ENCODE assay signal across 10 mouse cellular contexts in genomic region chr4:148085131-148085906, GRCm38 (mm10). TPM values are rescaled to one million over a fixed set of nuclear protein-coding genes. Genes with fewer than 3 reads are reported as not detected.
A peak's percentile ranks its signal among the peaks of the same experiment; 100 is the strongest.
DNase-seq lines count a peak whose midpoint lies in the region; ATAC-seq and TF ChIP-seq lines count a peak whose summit lies in the region.
"Had no signal": no experiment of that assay in that cellular context is flagged by ENCODE, and none has a peak within 500 bp of the region (broad histone marks: within the 10 kb centered on the region; RNA-seq: fewer than 3 reads in every experiment).

No protein-coding gene starts in this region.

- peaks cover 17% of the 10 kb centered on the region for H3K36me3 ChIP-seq in heart, embryonic 14.5 days (ENCODE audit: control insufficient read depth, insufficient read depth, low read length)
- peaks cover 26% of the 10 kb centered on the region for H3K36me3 ChIP-seq in ES-Bruce4 (ENCODE audit: control insufficient read depth, insufficient read depth, low read length, poor library complexity, severe bottlenecking)
- peaks cover 17% of the 10 kb centered on the region for H3K36me3 ChIP-seq in liver, embryonic 12.5 days
- H3K36me3 ChIP-seq in forebrain, embryonic 11.5 days (ENCODE audit: control insufficient read depth, insufficient read depth, low read length): no peaks in the 10 kb centered on the region

- WGBS in heart, embryonic 14.5 days: 48% methylated on average over 10 of the region's 10 CpGs
- 60% methylated on average over 10 of the region's 10 CpGs for WGBS in liver, embryonic 12.5 days (ENCODE audit: insufficient replicate concordance)
- WGBS in forebrain, embryonic 11.5 days: 41% methylated on average over 10 of the region's 10 CpGs

- no peak overlapping the region for H3K4me3 ChIP-seq in heart, embryonic 14.5 days (ENCODE audit: control insufficient read depth in 1 of 2, insufficient read depth in 1 of 2, low read depth in 1 of 2, low read length in 2 of 2)
- peak overlapping the region; percentile 58 for H3K4me3 ChIP-seq in ES-Bruce4 (ENCODE audit: low read depth, low read length)
- no peak overlapping the region for H3K4me3 ChIP-seq in liver, embryonic 12.5 days
- no peak overlapping the region for H3K4me3 ChIP-seq in forebrain, embryonic 11.5 days (ENCODE audit: low read depth, low read length)

- no peak for TF ChIP-seq POLR2A in ES-Bruce4 (IDR thresholded peaks at IDR 0.05; ENCODE audit: insufficient read depth, low read length)

- no peak for TF ChIP-seq CTCF in ES-Bruce4 (IDR thresholded peaks at IDR 0.05; ENCODE audit: low read depth, low read length)

- H3K27me3 ChIP-seq in heart, embryonic 14.5 days (ENCODE audit: control insufficient read depth, insufficient read depth, low read length): no peaks in the 10 kb centered on the region
- no peaks in the 10 kb centered on the region for H3K27me3 ChIP-seq in ES-Bruce4 (ENCODE audit: control insufficient read depth, insufficient read depth, low read length, poor library complexity, severe bottlenecking)
- no peaks in the 10 kb centered on the region for H3K27me3 ChIP-seq in liver, embryonic 12.5 days (replicated peaks)
- H3K27me3 ChIP-seq in forebrain, embryonic 11.5 days (ENCODE audit: control insufficient read depth, insufficient read depth, low read length): no peaks in the 10 kb centered on the region

- H3K4me2 ChIP-seq in heart, embryonic 14.5 days (ENCODE audit: low read length): no peak overlapping the region
- H3K4me2 ChIP-seq in liver, embryonic 12.5 days: peak overlapping the region; percentile 87; the same call in 1 of the 2 replicates
- no peak overlapping the region for H3K4me2 ChIP-seq in forebrain, embryonic 11.5 days (ENCODE audit: low read depth, low read length, severe bottlenecking)
- H3K4me2 ChIP-seq: midbrain, embryonic 11.5 days had no signal

- no peak for DNase-seq in heart, adult 8-10 months (ENCODE audit: low spot score)
- DNase-seq in adrenal gland, postnatal 25 days: peak; percentile 37
- DNase-seq in spleen, postnatal 10 days (ENCODE audit: low spot score in 2 of 2): no peak
- no peak for DNase-seq in layer of hippocampus, adult 9-11 months
- no peak for DNase-seq in forebrain, embryonic 11.5 days (ENCODE audit: low spot score)
- DNase-seq: cerebellum, adult 8-10 months had no signal

- no peak overlapping the region for H3K27ac ChIP-seq in heart, embryonic 14.5 days (replicated peaks in 1 of 2; ENCODE audit: control insufficient read depth in 1 of 2, insufficient read depth in 1 of 2, low read depth in 2 of 2, low read length in 2 of 2)
- H3K27ac ChIP-seq in ES-Bruce4 (ENCODE audit: insufficient read depth, low read length): peak overlapping the region; percentile 96
- H3K27ac ChIP-seq in liver, embryonic 12.5 days: peak overlapping the region; percentile 18
- H3K27ac ChIP-seq in forebrain, embryonic 11.5 days (ENCODE audit: low read depth, low read length): no peak overlapping the region

- peak; percentile 81; the same call in 1 of the 2 replicates for TF ChIP-seq EP300 in ES-Bruce4 (IDR thresholded peaks at IDR 0.05; ENCODE audit: insufficient read depth, low read depth, low read length)

- H3K9me3 ChIP-seq in heart, embryonic 14.5 days (ENCODE audit: control insufficient read depth, low read length): no peaks in the 10 kb centered on the region
- H3K9me3 ChIP-seq in ES-Bruce4 (replicated peaks; ENCODE audit: control insufficient read depth, insufficient read depth, low read length, poor library complexity, severe bottlenecking): no peaks in the 10 kb centered on the region
- no peaks in the 10 kb centered on the region for H3K9me3 ChIP-seq in liver, embryonic 12.5 days (replicated peaks)
- H3K9me3 ChIP-seq in forebrain, embryonic 11.5 days (ENCODE audit: control insufficient read depth, low read length): no peaks in the 10 kb centered on the region

- ATAC-seq in heart, embryonic 14.5 days (ENCODE audit: insufficient number of reproducible peaks, insufficient read depth, low FRiP score, low read depth): no peak
- ATAC-seq in liver, embryonic 12.5 days: no peak
- no peak for ATAC-seq in forebrain, embryonic 11.5 days (replicated peaks; ENCODE audit: low FRiP score)

- peak overlapping the region; percentile 34; the same call in 1 of the 2 replicates for H3K9ac ChIP-seq in heart, embryonic 14.5 days (ENCODE audit: low read length)
- H3K9ac ChIP-seq in ES-Bruce4 (ENCODE audit: low read depth, poor library complexity, severe bottlenecking): peak overlapping the region; percentile 87
- H3K9ac ChIP-seq in liver, embryonic 12.5 days: no peak overlapping the region
- no peak overlapping the region for H3K9ac ChIP-seq in forebrain, embryonic 11.5 days (ENCODE audit: low read length)

- peaks cover 26 to 41% of the 10 kb centered on the region in 2 experiments for H3K4me1 ChIP-seq in heart, embryonic 14.5 days (ENCODE audit: control insufficient read depth in 2 of 2, insufficient read depth in 2 of 2, low read length in 2 of 2)
- H3K4me1 ChIP-seq in ES-Bruce4 (ENCODE audit: control insufficient read depth, insufficient read depth, low read length): peaks cover 2% of the 10 kb centered on the region
- H3K4me1 ChIP-seq in liver, embryonic 12.5 days: peaks cover 64% of the 10 kb centered on the region
- peaks cover 12% of the 10 kb centered on the region; the same call in 1 of the 2 replicates for H3K4me1 ChIP-seq in forebrain, embryonic 11.5 days (replicated peaks; ENCODE audit: control insufficient read depth, insufficient read depth, low read length)

RNA-seq across cellular contexts. Expression of gene Agtrap, which starts 2.5 kb away (rescaled TPM):
- polyA plus RNA-seq in heart, embryonic 14.5 days (2014; fragmentation: Nextera tagmentation; extraction: Ambion mirVana): 19.5 and 20.0 TPM in 2 replicates
- 10 to 100 TPM; 45.2 to 51.5 (median 48.2) TPM for total RNA-seq in heart, adult 8-10 months (2022)
- polyA plus RNA-seq in ES-Bruce4 (2011; ENCODE audit: insufficient read depth, insufficient read length, low read depth, missing spikeins): 48.2 and 60.6 TPM in 2 replicates
- total RNA-seq in adrenal gland, postnatal 25 days (2021): 75.0 and 117 TPM in 2 replicates
- polyA plus RNA-seq in liver, embryonic 12.5 days (2016; fragmentation: Nextera tagmentation; extraction: Ambion mirVana): 12.3 and 12.5 TPM in 2 replicates
- polyA plus RNA-seq in forebrain, embryonic 11.5 days (2014; fragmentation: Nextera tagmentation; extraction: Ambion mirVana): 15.0 and 15.6 TPM in 2 replicates

RNA-seq across cellular contexts. Expression of gene Mad2l2, which starts 44.9 kb away (rescaled TPM):
- polyA plus RNA-seq in heart, embryonic 14.5 days (2014; fragmentation: Nextera tagmentation; extraction: Ambion mirVana): 40.9 and 42.1 TPM in 2 replicates
- 10 to 100 TPM in 3 of 4 experiments, 1 to 10 TPM in 1; 6.9 to 13.6 (median 11.7) TPM for total RNA-seq in heart, adult 8-10 months (2022)
- 45.9 and 60.3 TPM in 2 replicates for polyA plus RNA-seq in ES-Bruce4 (2011; ENCODE audit: insufficient read depth, insufficient read length, low read depth, missing spikeins)
- 16.2 and 20.3 TPM in 2 replicates for total RNA-seq in adrenal gland, postnatal 25 days (2021)
- 24.2 and 25.5 TPM in 2 replicates for polyA plus RNA-seq in liver, embryonic 12.5 days (2016; fragmentation: Nextera tagmentation; extraction: Ambion mirVana)
- polyA plus RNA-seq in forebrain, embryonic 11.5 days (2014; fragmentation: Nextera tagmentation; extraction: Ambion mirVana): 68.5 and 75.0 TPM in 2 replicates

RNA-seq across cellular contexts. Expression of gene Draxin, which starts 45.2 kb away (rescaled TPM):
- not detected in 2 replicates for polyA plus RNA-seq in heart, embryonic 14.5 days (2014; fragmentation: Nextera tagmentation; extraction: Ambion mirVana)
- total RNA-seq in heart, adult 8-10 months (2022): under 1 TPM; 0.06 to 0.20 (median 0.07) TPM
- 0.17 and 0.22 TPM in 2 replicates for polyA plus RNA-seq in ES-Bruce4 (2011; ENCODE audit: insufficient read depth, insufficient read length, low read depth, missing spikeins)
- 0.15 and 0.24 TPM in 2 replicates for total RNA-seq in adrenal gland, postnatal 25 days (2021)
- 0.08 TPM in 2 replicates for polyA plus RNA-seq in liver, embryonic 12.5 days (2016; fragmentation: Nextera tagmentation; extraction: Ambion mirVana)
- polyA plus RNA-seq in forebrain, embryonic 11.5 days (2014; fragmentation: Nextera tagmentation; extraction: Ambion mirVana): 3.8 and 5.0 TPM in 2 replicates

RNA-seq across cellular contexts. Expression of gene Mthfr, which starts 46.4 kb away (rescaled TPM):
- 8.7 and 9.7 TPM in 2 replicates for polyA plus RNA-seq in heart, embryonic 14.5 days (2014; fragmentation: Nextera tagmentation; extraction: Ambion mirVana)
- 1 to 10 TPM; 8.0 to 9.8 (median 8.6) TPM for total RNA-seq in heart, adult 8-10 months (2022)
- polyA plus RNA-seq in ES-Bruce4 (2011; ENCODE audit: insufficient read depth, insufficient read length, low read depth, missing spikeins): 9.5 and 13.7 TPM in 2 replicates
- total RNA-seq in adrenal gland, postnatal 25 days (2021): 32.1 and 33.6 TPM in 2 replicates
- 14.0 and 14.7 TPM in 2 replicates for polyA plus RNA-seq in liver, embryonic 12.5 days (2016; fragmentation: Nextera tagmentation; extraction: Ambion mirVana)
- 25.5 and 27.6 TPM in 2 replicates for polyA plus RNA-seq in forebrain, embryonic 11.5 days (2014; fragmentation: Nextera tagmentation; extraction: Ambion mirVana)

RNA-seq across cellular contexts. Expression of gene Clcn6, which starts 46.7 kb away (rescaled TPM):
- 5.4 and 6.1 TPM in 2 replicates for polyA plus RNA-seq in heart, embryonic 14.5 days (2014; fragmentation: Nextera tagmentation; extraction: Ambion mirVana)
- total RNA-seq in heart, adult 8-10 months (2022): 1 to 10 TPM; 7.1 to 9.8 (median 8.9) TPM
- polyA plus RNA-seq in ES-Bruce4 (2011; ENCODE audit: insufficient read depth, insufficient read length, low read depth, missing spikeins): 13.7 and 16.7 TPM in 2 replicates
- total RNA-seq in adrenal gland, postnatal 25 days (2021): 11.1 and 12.7 TPM in 2 replicates
- 2.1 and 2.4 TPM in 2 replicates for polyA plus RNA-seq in liver, embryonic 12.5 days (2016; fragmentation: Nextera tagmentation; extraction: Ambion mirVana)
- polyA plus RNA-seq in forebrain, embryonic 11.5 days (2014; fragmentation: Nextera tagmentation; extraction: Ambion mirVana): 14.6 and 15.5 TPM in 2 replicates

Comparison
In these comparisons a context has a peak if more than half of its experiments do, and no peak if none do; other contexts are left out.
1. H3K27ac ChIP-seq: peak in ES-Bruce4 (single experiment) and liver, embryonic 12.5 days (single experiment); none in heart, embryonic 14.5 days (0 of 2) and forebrain, embryonic 11.5 days (single experiment).
2. H3K9ac ChIP-seq: peak in heart, embryonic 14.5 days (single experiment) and ES-Bruce4 (single experiment); none in liver, embryonic 12.5 days (single experiment) and forebrain, embryonic 11.5 days (single experiment).